Mouse (Mus musculus): Measurements from ENCODE around the gene Fmnl1.

Gene Fmnl1

GRCm38 (mm10) chr11:103161449-103161848 is 9.5 kb upstream of the Fmnl1 start:
- no peak for DNase-seq (ENCODE audit: low spot score)

GRCm38 (mm10) chr11:103162132-103162531 is 8.8 kb upstream of the Fmnl1 start:
- no peak for DNase-seq (ENCODE audit: low spot score)

DNA sequence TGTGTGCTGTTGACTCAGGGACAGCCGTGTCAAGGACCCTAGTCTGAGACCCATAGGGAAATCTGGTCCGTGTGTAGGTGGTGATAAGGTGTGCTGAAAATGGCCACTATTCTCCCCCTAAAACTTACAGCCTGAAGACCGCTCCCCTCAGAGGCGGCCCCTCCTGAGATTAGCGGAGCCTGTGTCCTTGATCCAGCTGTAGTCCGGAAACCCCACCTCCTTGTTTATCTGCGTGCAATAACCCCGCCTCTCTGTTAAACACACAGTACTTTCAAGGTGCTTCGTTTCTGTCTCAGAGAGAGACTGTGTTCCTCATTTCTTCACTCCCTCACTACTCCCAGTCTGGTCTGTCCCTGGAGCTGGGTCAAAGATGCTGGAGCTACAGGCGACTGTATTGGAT is 6.5 kb upstream of the Fmnl1 start:
- DNase-seq (ENCODE audit: low spot score), result no peak

GRCm38 (mm10) chr11:103168690-103169390 is 2.1 kb upstream of the Fmnl1 start:
- peak; percentile 71 for DNase-seq (ENCODE audit: low spot score)

DNA sequence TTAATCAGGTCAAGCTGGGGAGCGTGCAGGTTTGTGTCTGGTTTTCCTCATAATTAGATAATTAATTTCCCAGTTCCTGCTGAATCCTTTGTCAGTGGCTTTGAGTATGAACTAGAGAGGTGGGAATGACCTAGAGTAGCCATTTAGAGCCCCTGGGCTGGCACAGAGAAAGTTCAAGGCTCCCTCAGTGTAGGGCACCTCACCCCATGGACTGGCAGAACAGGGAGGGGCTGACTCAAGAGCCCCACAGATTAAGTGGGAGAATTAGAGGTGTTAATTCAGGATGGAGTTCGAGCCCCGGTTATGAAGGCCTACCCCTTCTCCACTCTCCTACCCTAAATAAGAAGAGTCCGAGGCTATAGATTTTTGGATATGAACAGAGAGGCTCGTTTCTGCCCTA is 1.2 kb upstream of the Fmnl1 start:
- no peak for DNase-seq (ENCODE audit: low spot score)

DNA sequence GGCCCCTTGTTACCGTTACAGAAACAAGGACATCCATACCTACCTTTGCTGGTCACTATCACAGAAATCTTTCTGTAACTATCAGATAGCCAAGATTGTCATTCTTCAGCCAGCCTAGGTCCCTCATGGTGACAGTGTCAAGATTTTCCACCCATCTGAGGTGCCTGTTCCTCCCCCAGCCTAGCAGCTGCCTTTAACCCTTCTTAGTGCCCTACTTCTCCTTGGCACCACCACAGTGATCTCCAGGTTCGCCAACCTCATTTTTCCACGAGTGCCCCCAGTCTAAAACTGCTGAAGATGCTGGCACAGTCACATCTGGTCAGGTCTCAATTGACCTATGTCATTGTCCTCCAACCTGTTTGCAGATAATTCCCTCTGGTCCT is 805 bp upstream of the Fmnl1 start:
- DNase-seq (ENCODE audit: low spot score), result no peak

DNA sequence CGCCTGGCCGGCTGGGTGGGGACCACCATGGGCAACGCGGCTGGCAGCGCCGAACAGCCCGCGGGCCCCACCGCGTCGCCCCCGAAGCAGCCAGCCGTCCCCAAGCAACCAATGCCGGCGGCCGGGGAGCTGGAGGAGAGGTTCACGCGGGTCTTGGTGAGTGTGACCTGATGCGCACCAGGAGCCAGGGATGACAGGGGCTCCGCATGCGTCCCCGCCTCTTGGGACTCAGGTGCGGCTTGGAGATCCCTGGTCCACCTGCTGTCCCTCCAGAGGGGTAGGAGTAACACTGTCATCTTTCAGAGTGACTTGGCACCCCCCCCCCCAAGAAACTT is 346 bp downstream of the Fmnl1 start:
- DNase-seq (ENCODE audit: low spot score), result no peak

- no peak for DNase-seq (ENCODE audit: low spot score)
Observed at GRCm38 (mm10) chr11:103171703-103172391, 940 bp downstream of the Fmnl1 start.

- DNase-seq (ENCODE audit: low spot score), result no peak
Observed at GRCm38 (mm10) chr11:103172392-103173040, 1.6 kb downstream of the Fmnl1 start.

GRCm38 (mm10) chr11:103173041-103173770 is 2.3 kb downstream of the Fmnl1 start:
- no peak for DNase-seq (ENCODE audit: low spot score)

GRCm38 (mm10) chr11:103173771-103174344 is 3.0 kb downstream of the Fmnl1 start:
- DNase-seq (ENCODE audit: low spot score), result no peak

DNA sequence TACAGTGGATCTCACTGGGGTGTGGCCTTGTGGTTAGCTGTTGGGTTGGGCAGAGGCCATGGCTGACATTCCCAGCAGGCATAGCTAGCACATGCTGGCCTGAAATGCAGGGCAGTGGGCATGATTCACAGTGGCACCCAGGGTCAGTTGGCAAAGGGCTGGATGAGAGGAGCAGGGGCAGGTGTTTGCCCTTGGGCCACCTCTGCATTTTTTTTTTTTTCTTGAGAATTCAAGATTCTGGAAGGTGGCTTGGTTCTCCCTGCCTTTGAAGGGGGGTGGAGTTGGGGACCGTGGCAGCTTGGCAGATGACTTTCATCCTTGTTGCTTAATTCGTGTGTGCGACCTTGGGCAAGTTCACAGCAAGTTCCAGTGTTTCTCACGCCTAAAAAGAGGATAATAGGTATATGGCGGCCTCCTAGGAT is 3.5 kb downstream of the Fmnl1 start:
- no peak for DNase-seq (ENCODE audit: low spot score)

DNA sequence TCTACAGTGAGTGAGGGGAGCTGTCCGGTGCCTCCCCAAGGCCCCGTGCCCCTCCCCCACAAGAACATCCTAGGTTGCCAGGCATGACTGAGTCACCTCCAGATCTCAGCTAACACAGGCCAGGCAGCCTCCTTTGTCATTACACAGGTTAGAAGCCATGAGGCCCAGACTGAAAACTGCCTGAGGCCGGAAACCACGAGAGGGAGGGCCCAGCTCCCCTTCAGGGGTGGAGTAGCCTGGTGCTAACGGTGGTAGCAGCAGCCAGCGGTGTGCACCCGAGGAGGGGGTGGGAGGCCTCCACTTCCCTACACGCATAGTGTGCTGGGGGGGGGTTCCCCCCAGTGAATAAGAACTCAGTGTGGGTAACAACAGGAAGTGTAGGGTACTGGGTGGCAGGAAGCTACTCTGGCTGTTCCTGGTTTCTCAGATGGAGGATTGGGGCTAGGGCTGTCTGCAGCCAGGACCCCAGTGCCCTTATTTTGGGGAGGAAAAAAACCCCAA is 4.0 kb downstream of the Fmnl1 start:
- DNase-seq (ENCODE audit: low spot score), result no peak

DNA sequence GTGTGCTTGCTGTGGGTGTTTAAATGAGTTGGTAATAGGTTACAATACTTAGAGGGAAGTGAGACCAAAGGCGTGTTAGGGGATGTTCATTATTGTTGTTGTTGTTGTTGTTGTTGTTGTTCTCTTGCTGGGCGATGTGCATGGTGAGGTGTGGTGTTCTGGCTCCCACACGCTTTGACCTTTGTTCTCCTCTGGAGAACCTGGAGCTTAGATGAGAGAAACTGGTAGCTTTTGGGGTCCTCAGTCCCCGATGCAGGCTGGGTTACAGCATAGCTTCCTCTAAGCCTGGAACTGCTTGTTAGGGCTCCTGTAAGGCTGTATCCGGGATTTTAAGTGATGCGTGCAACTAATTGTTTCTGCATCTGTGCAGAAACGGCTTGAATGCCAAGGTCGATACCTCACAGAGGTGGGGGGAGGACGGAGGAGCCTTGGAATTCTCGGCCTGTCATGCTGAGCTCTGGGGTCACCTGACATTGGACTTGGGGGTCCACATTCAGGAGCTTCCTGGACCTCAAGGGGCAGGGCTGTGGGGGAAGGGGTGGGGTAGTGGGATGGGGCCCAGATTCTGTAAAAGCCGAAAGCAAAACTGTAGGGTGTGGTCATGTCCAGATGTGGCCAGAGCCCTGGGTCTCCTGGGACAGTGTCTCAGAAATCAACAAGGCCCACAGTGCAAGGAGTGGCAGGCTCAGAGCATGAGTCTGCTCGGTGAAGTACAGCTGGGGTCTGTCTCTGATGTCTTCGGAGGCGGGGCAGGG is 5.0 kb downstream of the Fmnl1 start:
- no peak for DNase-seq (ENCODE audit: low spot score)

GRCm38 (mm10) chr11:103176510-103176909 is 5.6 kb downstream of the Fmnl1 start:
- no peak for DNase-seq (ENCODE audit: low spot score)

DNA sequence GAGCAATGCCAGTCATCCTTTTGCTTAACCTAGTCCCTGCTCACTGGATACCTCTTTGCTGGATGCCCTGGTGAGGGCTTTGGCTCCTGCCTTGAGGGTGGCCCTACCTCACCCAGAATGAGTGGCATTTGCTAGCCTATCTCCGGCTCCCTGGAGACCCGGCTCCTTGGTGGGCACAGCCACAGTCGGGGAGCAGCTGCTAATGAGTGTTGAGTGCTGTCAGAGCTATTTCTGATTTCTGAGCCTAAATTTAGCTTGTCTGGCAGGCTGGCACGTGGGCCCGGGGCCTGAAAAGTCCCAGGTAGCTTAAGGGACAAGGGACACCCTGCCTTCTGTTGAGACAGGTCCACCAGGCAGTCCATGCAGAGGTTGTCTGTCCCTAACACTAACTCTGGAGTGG is 6.3 kb downstream of the Fmnl1 start:
- DNase-seq (ENCODE audit: low spot score), result no peak

GRCm38 (mm10) chr11:103177815-103178485 is 7.0 kb downstream of the Fmnl1 start:
- no peak for DNase-seq (ENCODE audit: low spot score)

DNA sequence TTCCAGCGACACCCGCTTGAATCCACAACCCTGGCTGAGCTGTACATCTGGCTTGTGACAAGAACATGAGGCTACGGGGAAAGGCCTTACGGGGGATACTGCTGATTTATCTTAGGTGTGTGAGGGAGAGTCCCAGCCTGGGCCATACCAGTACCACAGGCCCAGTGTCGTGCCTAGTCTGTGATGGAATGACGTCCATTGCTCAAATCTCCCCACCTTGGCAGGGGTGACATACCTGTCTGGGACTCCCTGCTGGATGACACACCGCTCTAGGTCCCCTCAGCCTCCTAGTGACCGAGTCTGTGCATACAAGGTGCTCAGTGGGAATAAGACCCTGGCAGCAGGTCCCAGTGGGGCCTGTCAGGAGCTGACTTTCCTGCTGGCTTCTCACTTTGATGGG is 7.8 kb downstream of the Fmnl1 start:
- no peak for DNase-seq (ENCODE audit: low spot score)

GRCm38 (mm10) chr11:103180426-103180825 is 9.5 kb downstream of the Fmnl1 start:
- DNase-seq (ENCODE audit: low spot score), result no peak

GRCm38 (mm10) chr11:103181349-103181748 is 10.4 kb downstream of the Fmnl1 start:
- DNase-seq (ENCODE audit: low spot score), result no peak

GRCm38 (mm10) chr11:103181911-103182310 is 11.0 kb downstream of the Fmnl1 start:
- no peak for DNase-seq (ENCODE audit: low spot score)
